Mouse (Mus musculus) CH12.LX (cell line): ENCODE measurements at regions not wholly inside any gene's neighbourhood (a gene's known extent, or its start where the extent isn't known, plus 50 kb on each side); places are given as distances from the start of the nearest gene placed in this dataset.

Experiments used
- CHD2 ChIP-seq: IDR thresholded peaks from 2 replicates; pipeline ENCODE4 v1.6.1; 2011; ENCODE audit warnings: low read length, improper control_type of control experiment
- CTCF ChIP-seq, 2 experiments: IDR thresholded peaks in 1 of 2; conservative IDR thresholded peaks in 1 of 2; 2 replicates each; pipeline ENCODE4 v1.5.1; 2011 to 2012; ENCODE audit warnings: low read depth in 2 of 2, low read length in 2 of 2, improper control_type of control experiment in 1 of 2, inconsistent platforms in 1 of 2, mild to moderate bottlenecking in 1 of 2, moderate library complexity in 1 of 2
- MAZ ChIP-seq: IDR thresholded peaks from 2 replicates; pipeline ENCODE4 v1.6.1; 2012; ENCODE audit warnings: low read depth, mild to moderate bottlenecking, inconsistent platforms, low read length, improper control_type of control experiment, moderate library complexity
- MYC ChIP-seq: IDR thresholded peaks from 2 replicates; pipeline ENCODE4 v1.6.1; 2011; ENCODE audit warnings: low read depth, mild to moderate bottlenecking, improper control_type of control experiment, low read length
- NRF1 ChIP-seq: IDR thresholded peaks from 2 replicates; pipeline ENCODE4 v1.6.1; 2014; ENCODE audit warnings: low read depth, mild to moderate bottlenecking, inconsistent platforms, low read length, improper control_type of control experiment, moderate library complexity
- POLR2A ChIP-seq: IDR thresholded peaks from 2 replicates; pipeline ENCODE4 v1.6.1; 2011; ENCODE audit warnings: low read depth, mild to moderate bottlenecking, improper control_type of control experiment, low read length
- POLR2AphosphoS2 ChIP-seq: IDR thresholded peaks from 2 replicates; pipeline ENCODE4 v1.6.1; 2011; ENCODE audit warnings: low read depth, low read length, improper control_type of control experiment
- RCOR1 ChIP-seq: conservative IDR thresholded peaks from 2 replicates; pipeline ENCODE4 v1.6.1; 2012; ENCODE audit warnings: low read depth, mild to moderate bottlenecking, inconsistent platforms, low read length, improper control_type of control experiment
- ZNF384 ChIP-seq: IDR thresholded peaks from 2 replicates; pipeline ENCODE4 v1.6.1; 2012; ENCODE audit warnings: low read depth, low read length, improper control_type of control experiment, inconsistent platforms

- TF ChIP-seq POLR2A (no peak), MYC (no peak), POLR2AphosphoS2 (no peak), CTCF (conservative IDR thresholded peaks at IDR 0.05 in 1 of 2, IDR thresholded peaks at IDR 0.05 in 1 of 2; ENCODE audit: low read depth in 2 of 2, low read length in 2 of 2) (no peak), ZNF384 (no peak), NRF1 (no peak), MAZ (no peak), CHD2 (no peak), RCOR1 (no peak)
Observed at GRCm38 (mm10) chrX:35791273-35791672, 97.4 kb upstream of the Dock11 start.
